ENCODE assay signal across 23 mouse cellular contexts in the genomic region with DNA sequence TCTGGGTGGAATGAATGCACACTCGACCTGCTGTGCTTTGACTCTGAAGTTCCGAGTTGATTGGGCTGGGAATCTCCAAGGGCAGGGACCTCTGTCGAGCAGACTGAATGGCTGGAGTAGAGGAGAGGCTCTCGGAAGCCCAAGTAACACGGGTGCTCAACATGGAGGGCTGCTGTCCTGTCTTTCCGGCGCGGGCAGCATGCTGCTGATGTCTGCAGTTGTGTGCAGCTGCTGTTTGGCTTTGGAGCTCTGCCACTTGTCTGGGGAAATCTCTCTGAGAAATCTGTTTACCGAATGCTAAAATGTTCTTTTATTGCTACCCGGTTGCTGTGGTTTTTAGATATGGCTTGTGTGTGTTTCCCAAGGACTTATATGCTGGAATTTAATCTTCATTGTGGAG. TPM values are rescaled to one million over a fixed set of nuclear protein-coding genes. Genes with fewer than 3 reads are reported as not detected.
DNase-seq lines count a peak whose midpoint lies in the region; ATAC-seq and TF ChIP-seq lines count a peak whose summit lies in the region.
"Had no signal": no experiment of that assay in that cellular context is flagged by ENCODE, and none has a peak within 500 bp of the region (broad histone marks: within the 10 kb centered on the region; RNA-seq: fewer than 3 reads in every experiment).

No protein-coding gene starts in this region.

- ATAC-seq in lung, postnatal 0 days, result no peak
- ATAC-seq: intestine, embryonic 15.5 days; liver, postnatal 0 days had no signal

- TF ChIP-seq CTCF in lung, postnatal 0 days (IDR thresholded peaks at IDR 0.05), result no peak

- WGBS in lung, postnatal 0 days, result 71% methylated on average over 10 of the region's 10 CpGs

- H3K27me3 ChIP-seq in lung, postnatal 0 days (replicated peaks; ENCODE audit: insufficient read depth, low read length), result no peaks in the 10 kb centered on the region
- H3K27me3 ChIP-seq: hindbrain, embryonic 13.5 days; intestine, embryonic 15.5 days; limb, embryonic 12.5 days had no signal

- H3K36me3 ChIP-seq in lung, postnatal 0 days (ENCODE audit: insufficient read depth, low read length), result no peaks in the 10 kb centered on the region
- H3K36me3 ChIP-seq: hindbrain, embryonic 13.5 days; intestine, embryonic 15.5 days; limb, embryonic 12.5 days had no signal

- peak; percentile 19 for DNase-seq in gastrocnemius, postnatal 10 days
- no peak for DNase-seq in gastrocnemius, adult 18-20 months (ENCODE audit: low spot score)
- DNase-seq in lung, postnatal 0 days (ENCODE audit: low spot score), result peak; percentile 10
- DNase-seq in lung, postnatal 25 days (ENCODE audit: low spot score), result no peak
- DNase-seq in right cerebral cortex, postnatal 4 days, result peak; percentile 10
- no peak for DNase-seq in right cerebral cortex, postnatal 36 days (ENCODE audit: low spot score in 2 of 2)
- DNase-seq in cerebellum, adult 11 months, result no peak
- DNase-seq: adrenal gland, postnatal 10 days; B cell, adult 2 months; cerebellum, adult 8-10 months; gastrocnemius, postnatal 36 days; heart, adult 2 months; kidney, adult 8-10 months; kidney, postnatal 14 days; liver, postnatal 0 days; right cerebral cortex, postnatal 25 days; thymus, postnatal 14 days had no signal

- H3K4me3 ChIP-seq in lung, postnatal 0 days (ENCODE audit: low read depth, low read length), result no peak overlapping the region
- H3K4me3 ChIP-seq: heart, adult 2 months; hindbrain, embryonic 13.5 days; intestine, embryonic 15.5 days; layer of hippocampus, adult 2 months; limb, embryonic 12.5 days had no signal

- no peak for TF ChIP-seq EP300 in lung, postnatal 0 days (IDR thresholded peaks at IDR 0.05)

- H3K9ac ChIP-seq in lung, postnatal 0 days (replicated peaks; ENCODE audit: low read depth), result no peak overlapping the region
- H3K9ac ChIP-seq: hindbrain, embryonic 13.5 days; intestine, embryonic 15.5 days; limb, embryonic 12.5 days; liver, postnatal 0 days had no signal

- no peak overlapping the region for H3K27ac ChIP-seq in lung, postnatal 0 days (ENCODE audit: low read length)
- H3K27ac ChIP-seq: heart, adult 2 months; hindbrain, embryonic 13.5 days; intestine, embryonic 15.5 days; layer of hippocampus, adult 2 months; limb, embryonic 12.5 days had no signal

- H3K4me1 ChIP-seq in lung, postnatal 0 days (ENCODE audit: insufficient read depth, low read depth, low read length), result no peaks in the 10 kb centered on the region
- H3K4me1 ChIP-seq: hindbrain, embryonic 13.5 days; intestine, embryonic 15.5 days; limb, embryonic 12.5 days had no signal

- H3K9me3 ChIP-seq in lung, postnatal 0 days (ENCODE audit: low read length), result no peaks in the 10 kb centered on the region
- H3K9me3 ChIP-seq: intestine, embryonic 15.5 days had no signal

- H3K4me2 ChIP-seq in lung, postnatal 0 days (replicated peaks; ENCODE audit: low read depth, low read length), result no peak overlapping the region
- H3K4me2 ChIP-seq: hindbrain, embryonic 13.5 days; intestine, embryonic 15.5 days; limb, embryonic 12.5 days; liver, embryonic 11.5 days; midbrain, embryonic 11.5 days had no signal

RNA-seq across cellular contexts. Expression of a gene that starts 33.7 kb away (rescaled TPM):
- under 1 TPM; 0.49 to 0.77 TPM for total RNA-seq in gastrocnemius, postnatal 10 days (2021)
- total RNA-seq in gastrocnemius, adult 18-20 months (2021), result under 1 TPM in 1 of 2 experiments, not detected in 1; 0.09 TPM
- polyA plus RNA-seq in lung, postnatal 0 days (2015; fragmentation: Nextera tagmentation; extraction: Ambion mirVana), result 5.5 TPM in 2 replicates

Comparison
In these comparisons a context has a peak if more than half of its experiments do, and no peak if none do; other contexts are left out.
1. DNase-seq: peak in gastrocnemius, postnatal 10 days (single experiment), lung, postnatal 0 days (single experiment) and right cerebral cortex, postnatal 4 days (single experiment); none in gastrocnemius, adult 18-20 months (single experiment), lung, postnatal 25 days (single experiment), right cerebral cortex, postnatal 36 days (0 of 2) and cerebellum, adult 11 months (single experiment).